Mouse (Mus musculus) forebrain, embryonic 11.5 days (tissue): ENCODE measurements around the gene Gdpgp1. TPM values are rescaled to one million over a fixed set of nuclear protein-coding genes. Genes with fewer than 3 reads are reported as not detected.
A peak's percentile ranks its signal among the peaks of the same experiment; 100 is the strongest.

Source experiments
- ATAC-seq: fragments of 200-750 bp; cut with Nextera tagmentation; replicated peaks from 2 replicates; pipeline ENCODE4 v1.8.0; 2017; ENCODE audit warnings: moderate TSS enrichment; ENCODE audit not compliant: low FRiP score
- DNase-seq: peaks from one replicate; pipeline ENCODE4 v3.0.0-alpha.2; 2017; ENCODE audit warnings: low spot score
- H3K27ac ChIP-seq: fragments of 300-500 bp; sonication (generic); 2 replicates; pipeline ENCODE4 v1.5.1; 2014; ENCODE audit warnings: low read depth, low read length
- H3K27me3 ChIP-seq: fragments of 300-500 bp; sonication (generic); 2 replicates; pipeline ENCODE4 v1.6.1; 2014; ENCODE audit warnings: mild to moderate bottlenecking, low read length, mixed read lengths; ENCODE audit not compliant: control insufficient read depth, insufficient read depth
- H3K36me3 ChIP-seq: fragments of 300-500 bp; sonication (generic); 2 replicates; pipeline ENCODE4 v1.6.1; 2014; ENCODE audit warnings: mild to moderate bottlenecking, low read length, moderate library complexity, mixed read lengths; ENCODE audit not compliant: control insufficient read depth, insufficient read depth
- H3K4me1 ChIP-seq: fragments of 300-500 bp; sonication (generic); replicated peaks from 2 replicates; pipeline ENCODE4 v1.6.1; 2014; ENCODE audit warnings: low read length, mixed read lengths; ENCODE audit not compliant: control insufficient read depth, insufficient read depth
- H3K4me2 ChIP-seq: fragments of 300-500 bp; sonication (generic); 2 replicates; pipeline ENCODE4 v1.6.1; 2014; ENCODE audit warnings: low read depth, mild to moderate bottlenecking, low read length, moderate library complexity, mixed read lengths; ENCODE audit not compliant: severe bottlenecking
- H3K4me3 ChIP-seq: fragments of 300-500 bp; sonication (generic); 2 replicates; pipeline ENCODE4 v1.5.1; 2014; ENCODE audit warnings: low read depth, low read length
- H3K9ac ChIP-seq: fragments of 300-500 bp; sonication (generic); 2 replicates; pipeline ENCODE4 v1.6.1; 2014; ENCODE audit warnings: low read length
- H3K9me3 ChIP-seq: fragments of 300-500 bp; sonication (generic); 2 replicates; pipeline ENCODE4 v1.6.1; 2016; ENCODE audit warnings: low read length, mixed read lengths; ENCODE audit not compliant: control insufficient read depth
- WGBS: fragments of 180-500 bp; shearing (Covaris S2); extraction: QIAGEN DNeasy Blood & Tissue Kit; methylation state at CpG from one replicate; pipeline ENCODE4 v1.1.7; 2014; 5-methylcytosine and 5-hydroxymethylcytosine counted together
- polyA plus RNA-seq: library from polyadenylated mRNA; unstranded; fragments of >200 nt; fragmentation: Nextera tagmentation; extraction: Ambion mirVana; gene quantifications from 2 replicates; pipeline ENCODE4 v1.2.1, GENCODE M21; 2014

Gene Gdpgp1
- polyA plus RNA-seq, 1 experiment from 2014 or later, result 5.7 TPM

DNA sequence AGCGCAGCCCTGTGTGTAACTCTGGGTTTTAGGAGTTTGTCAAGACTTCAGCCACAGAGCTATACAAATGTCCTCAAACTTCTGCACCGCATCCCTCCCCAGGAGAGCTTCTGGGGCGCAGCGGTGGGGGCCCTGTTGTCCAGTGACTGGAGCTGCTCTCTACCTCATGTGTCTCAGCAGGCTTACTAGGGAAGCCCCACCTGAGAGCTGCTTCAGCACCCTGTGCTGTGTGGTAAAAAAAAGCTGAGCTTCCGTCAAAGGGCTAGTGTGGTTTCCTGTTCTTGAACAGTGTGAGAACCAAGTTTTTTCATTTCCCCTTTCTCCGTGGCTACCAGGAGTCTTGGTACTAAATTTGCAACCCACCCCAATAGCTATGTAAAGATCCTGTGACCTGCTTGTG lies 23.0 kb upstream of the Gdpgp1 start:
- 83% methylated on average over 6 of the region's 6 CpGs for WGBS
- peaks cover 4% of the 10 kb centered on the region; the same call in 1 of the 2 replicates for H3K36me3 ChIP-seq
- no peak overlapping the region for H3K27ac ChIP-seq
- H3K9ac ChIP-seq, result no peak overlapping the region
- ATAC-seq (no peak), DNase-seq (no peak)
- H3K4me3 ChIP-seq, result no peak overlapping the region
- no peaks in the 10 kb centered on the region; the same call in 1 of the 2 replicates for H3K4me1 ChIP-seq
- H3K27me3 ChIP-seq, result no peaks in the 10 kb centered on the region
- H3K9me3 ChIP-seq, result no peaks in the 10 kb centered on the region
- H3K4me2 ChIP-seq, result no peak overlapping the region

DNA sequence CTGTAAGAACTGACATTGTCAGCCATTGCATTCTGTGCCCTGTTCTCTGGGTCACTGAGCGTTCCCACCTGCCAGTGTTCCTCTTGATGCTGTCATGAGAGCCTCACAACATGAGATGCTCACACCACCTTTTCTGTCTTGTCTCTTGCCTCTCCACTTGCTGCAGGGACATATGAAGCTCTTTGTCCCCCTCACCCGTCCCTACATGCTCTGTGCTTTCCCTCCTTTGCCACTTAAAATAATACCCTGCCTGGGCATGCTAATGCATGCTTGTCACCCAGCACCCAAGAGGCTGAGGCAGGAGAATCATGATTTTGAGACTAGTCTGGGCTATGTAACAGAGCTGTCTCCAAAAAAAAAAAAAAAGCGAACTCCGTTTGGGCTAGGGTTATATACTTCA lies 21.7 kb upstream of the Gdpgp1 start:
- Histone ChIP-seq H3K9ac (no peak overlapping the region), H3K9me3 (no peaks in the 10 kb centered on the region), H3K27me3 (no peaks in the 10 kb centered on the region), H3K36me3 (peaks cover 4% of the 10 kb centered on the region), H3K4me3 (no peak overlapping the region), H3K4me1 (no peaks in the 10 kb centered on the region; the same call in 1 of the 2 replicates), H3K27ac (no peak overlapping the region), H3K4me2 (no peak overlapping the region)
- ATAC-seq, result no peak
- no peak for DNase-seq
- WGBS, result 87% methylated on average over 4 of the region's 4 CpGs

DNA sequence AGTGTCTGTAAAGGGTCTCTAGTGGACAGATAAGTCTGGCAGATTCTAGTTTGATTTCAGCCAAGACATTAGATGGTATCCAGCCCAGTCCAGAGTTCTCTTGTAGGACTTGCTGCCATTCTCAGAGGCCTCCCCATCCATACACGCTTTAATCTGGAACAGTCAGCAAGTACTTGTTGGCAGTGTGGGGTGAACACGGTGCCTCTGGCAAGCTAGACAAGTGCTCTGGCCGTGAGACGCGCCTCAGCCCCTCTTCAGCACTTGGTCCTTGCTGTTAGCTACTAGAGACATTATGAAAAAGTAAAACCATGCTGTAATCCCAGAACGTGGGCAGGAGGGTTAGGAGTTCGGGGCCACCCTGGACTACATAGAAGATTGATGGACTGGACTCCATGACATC lies 19.1 kb upstream of the Gdpgp1 start:
- 90% methylated on average over 7 of the region's 7 CpGs for WGBS
- H3K9ac ChIP-seq, result no peak overlapping the region
- peaks cover 4% of the 10 kb centered on the region for H3K36me3 ChIP-seq
- DNase-seq (no peak), ATAC-seq (no peak)
- H3K27me3 ChIP-seq, result no peaks in the 10 kb centered on the region
- no peaks in the 10 kb centered on the region for H3K9me3 ChIP-seq
- no peak overlapping the region for H3K4me3 ChIP-seq
- H3K27ac ChIP-seq, result no peak overlapping the region
- H3K4me1 ChIP-seq, result no peaks in the 10 kb centered on the region; the same call in 1 of the 2 replicates
- no peak overlapping the region for H3K4me2 ChIP-seq

DNA sequence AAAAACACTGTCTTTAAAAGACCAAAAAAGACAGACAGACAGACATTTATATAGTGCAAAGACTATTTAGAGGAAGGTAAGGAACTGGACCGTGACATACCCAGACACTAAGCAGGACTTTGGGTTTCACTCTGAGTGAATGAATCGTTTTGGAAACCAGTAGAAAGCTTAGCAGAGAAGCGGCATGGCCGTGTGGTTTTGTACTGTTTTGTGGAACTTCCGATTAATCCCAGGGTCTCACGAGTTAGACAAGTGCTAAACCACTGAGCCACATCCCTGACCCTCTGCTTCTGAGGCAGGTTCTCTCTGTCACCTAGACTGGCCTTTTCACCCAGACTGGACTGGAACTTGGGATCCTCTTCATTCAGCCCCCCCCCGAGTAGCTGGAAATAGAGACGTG lies 18.2 kb upstream of the Gdpgp1 start:
- Histone ChIP-seq H3K36me3 (peaks cover 13% of the 10 kb centered on the region), H3K27me3 (no peaks in the 10 kb centered on the region), H3K9me3 (no peaks in the 10 kb centered on the region), H3K9ac (no peak overlapping the region), H3K4me1 (no peaks in the 10 kb centered on the region; the same call in 1 of the 2 replicates), H3K4me3 (no peak overlapping the region), H3K4me2 (no peak overlapping the region), H3K27ac (no peak overlapping the region)
- DNase-seq, result no peak
- 74% methylated on average over 8 of the region's 8 CpGs for WGBS
- no peak for ATAC-seq

DNA sequence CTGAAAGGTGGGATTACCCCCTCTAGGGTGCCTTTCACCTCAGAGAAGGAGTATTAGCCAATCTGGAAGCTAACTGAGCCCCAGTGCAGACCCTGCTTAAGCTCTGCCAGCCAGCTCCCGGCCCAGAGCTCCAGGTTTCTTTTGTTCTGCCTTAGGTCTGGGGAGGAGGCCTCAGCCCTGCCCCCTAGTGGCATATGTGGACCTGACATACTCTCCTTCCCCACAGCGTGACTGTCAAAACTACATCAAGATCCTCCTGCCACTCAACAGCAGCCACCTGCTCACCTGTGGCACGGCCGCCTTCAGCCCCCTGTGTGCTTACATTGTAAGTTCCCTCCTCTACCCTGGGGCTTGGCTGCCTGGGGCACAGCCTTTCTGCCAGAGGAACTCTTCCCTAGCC lies 17.3 kb upstream of the Gdpgp1 start:
- Histone ChIP-seq H3K27me3 (no peaks in the 10 kb centered on the region), H3K9ac (no peak overlapping the region; the same call in 1 of the 2 replicates), H3K4me2 (no peak overlapping the region), H3K27ac (no peak overlapping the region), H3K9me3 (no peaks in the 10 kb centered on the region), H3K36me3 (peaks cover 20% of the 10 kb centered on the region), H3K4me1 (no peaks in the 10 kb centered on the region; the same call in 1 of the 2 replicates), H3K4me3 (no peak overlapping the region)
- DNase-seq, result peak; percentile 88
- WGBS, result 14% methylated on average over 4 of the region's 4 CpGs
- ATAC-seq, result peak; percentile 87

DNA sequence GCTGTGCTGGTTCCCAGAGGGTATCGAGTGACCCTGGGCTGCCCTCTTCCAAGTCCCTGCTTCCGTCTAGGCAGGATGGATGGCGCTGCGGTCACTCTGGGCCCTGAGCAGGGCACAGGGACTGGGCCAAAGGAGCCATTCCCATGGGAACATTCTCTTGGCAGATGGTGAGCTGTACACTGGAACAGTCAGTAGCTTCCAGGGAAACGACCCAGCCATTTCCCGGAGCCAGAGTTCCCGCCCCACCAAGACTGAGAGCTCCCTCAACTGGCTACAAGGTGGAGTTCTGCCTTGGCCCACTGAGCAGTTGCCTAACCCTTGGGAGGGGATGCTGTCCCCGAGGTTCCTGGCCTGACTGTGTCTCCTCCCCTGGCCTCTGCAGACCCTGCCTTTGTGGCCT lies 16.1 kb upstream of the Gdpgp1 start:
- H3K27ac ChIP-seq, result no peak overlapping the region
- no peaks in the 10 kb centered on the region for H3K27me3 ChIP-seq
- no peaks in the 10 kb centered on the region for H3K9me3 ChIP-seq
- H3K4me2 ChIP-seq, result no peak overlapping the region
- H3K4me1 ChIP-seq, result no peaks in the 10 kb centered on the region
- H3K4me3 ChIP-seq, result no peak overlapping the region
- DNase-seq, result no peak
- no peak overlapping the region for H3K9ac ChIP-seq
- ATAC-seq, result no peak
- H3K36me3 ChIP-seq, result peaks cover 22% of the 10 kb centered on the region
- WGBS, result 83% methylated on average over 8 of the region's 8 CpGs

DNA sequence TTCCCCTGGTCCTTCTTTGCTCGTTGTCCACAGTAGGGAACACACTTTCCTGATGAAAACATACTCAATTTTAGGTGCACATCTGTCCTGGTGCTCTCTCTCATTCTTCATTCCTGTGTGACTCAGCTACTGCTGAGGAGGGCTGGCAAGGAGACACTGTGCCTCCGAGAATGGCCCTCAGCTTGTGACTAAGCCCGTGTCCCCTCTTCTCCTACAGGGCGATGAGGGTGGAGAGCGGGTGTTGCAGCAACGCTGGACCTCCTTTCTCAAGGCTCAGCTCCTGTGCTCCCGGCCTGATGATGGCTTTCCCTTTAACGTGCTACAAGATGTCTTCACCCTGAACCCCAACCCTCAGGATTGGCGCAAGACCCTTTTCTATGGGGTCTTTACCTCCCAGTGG lies 14.0 kb upstream of the Gdpgp1 start:
- peaks cover 17% of the 10 kb centered on the region for H3K36me3 ChIP-seq
- H3K27me3 ChIP-seq, result no peaks in the 10 kb centered on the region
- H3K4me2 ChIP-seq, result no peak overlapping the region
- no peak for ATAC-seq
- no peak overlapping the region for H3K4me3 ChIP-seq
- no peaks in the 10 kb centered on the region for H3K4me1 ChIP-seq
- no peak for DNase-seq
- WGBS, result 92% methylated on average over 9 of the region's 9 CpGs
- H3K27ac ChIP-seq, result no peak overlapping the region
- H3K9me3 ChIP-seq, result no peaks in the 10 kb centered on the region
- no peak overlapping the region for H3K9ac ChIP-seq

DNA sequence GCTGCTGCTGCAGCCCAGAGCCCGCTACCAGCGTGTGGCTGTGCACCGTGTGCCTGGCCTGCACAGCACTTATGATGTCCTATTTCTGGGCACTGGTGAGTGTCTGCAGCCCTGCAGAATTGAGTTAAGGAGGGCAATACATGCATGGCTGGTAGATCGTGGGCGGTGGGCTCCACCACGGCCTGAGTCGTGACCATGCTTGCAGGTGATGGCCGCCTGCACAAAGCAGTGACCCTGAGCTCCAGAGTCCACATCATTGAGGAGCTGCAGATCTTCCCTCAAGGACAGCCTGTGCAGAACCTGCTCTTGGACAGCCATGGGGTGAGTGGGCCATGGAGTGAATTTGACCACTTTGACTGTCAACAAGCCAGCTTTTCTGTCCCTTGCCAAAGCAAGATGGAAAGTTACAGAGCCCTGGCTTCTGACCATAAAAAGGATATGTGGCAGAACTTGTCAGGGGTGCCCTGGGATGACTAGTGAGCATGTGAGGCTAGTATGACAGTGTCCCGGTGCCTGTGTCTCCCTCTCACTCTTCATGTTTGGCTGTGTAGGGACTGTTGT lies 12.3 kb upstream of the Gdpgp1 start:
- Histone ChIP-seq H3K27me3 (no peaks in the 10 kb centered on the region), H3K4me2 (no peak overlapping the region), H3K9me3 (no peaks in the 10 kb centered on the region), H3K36me3 (peaks cover 22% of the 10 kb centered on the region), H3K4me1 (no peaks in the 10 kb centered on the region), H3K9ac (no peak overlapping the region), H3K27ac (no peak overlapping the region), H3K4me3 (no peak overlapping the region)
- no peak for DNase-seq
- ATAC-seq, result no peak
- WGBS, result 96% methylated on average over 9 of the region's 9 CpGs

DNA sequence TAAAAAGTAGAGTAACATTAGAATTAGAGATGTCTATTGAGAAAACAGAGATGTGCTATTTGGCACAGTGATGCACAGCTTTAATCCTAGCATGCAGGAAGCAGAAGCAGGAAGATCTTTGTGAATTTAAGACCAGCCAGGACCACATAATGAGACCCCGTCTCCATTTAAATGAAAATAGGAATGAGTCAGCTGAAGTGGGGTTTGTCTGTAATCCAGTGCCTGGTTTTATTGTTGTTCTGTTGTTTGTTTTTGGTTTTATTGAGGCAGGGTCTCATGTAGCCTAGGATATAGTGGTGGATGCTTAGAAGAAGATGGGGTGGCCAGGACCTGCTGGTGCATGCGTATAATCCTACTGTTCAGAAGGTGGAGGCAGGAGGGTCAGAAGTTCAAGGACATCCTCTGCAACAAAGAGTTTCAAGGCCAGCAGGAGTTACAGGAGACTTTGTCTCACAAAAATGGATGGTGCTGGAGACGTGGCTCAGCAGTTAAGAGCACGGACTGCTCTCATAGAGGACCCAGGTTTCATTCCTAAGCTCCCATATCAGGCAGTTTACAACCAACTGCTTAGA lies 11.4 kb upstream of the Gdpgp1 start:
- Histone ChIP-seq H3K27me3 (no peaks in the 10 kb centered on the region), H3K27ac (no peak overlapping the region), H3K4me1 (no peaks in the 10 kb centered on the region), H3K36me3 (peaks cover 24% of the 10 kb centered on the region), H3K4me3 (no peak overlapping the region), H3K4me2 (no peak overlapping the region), H3K9me3 (no peaks in the 10 kb centered on the region), H3K9ac (no peak overlapping the region)
- no peak for ATAC-seq
- 91% methylated on average over 4 of the region's 4 CpGs for WGBS
- DNase-seq, result no peak
